Mouse (Mus musculus): Measurements from ENCODE around the gene Scaf8.
"Not testable (repeated sequence)": the region's sequence is repeated elsewhere in the genome, so short reads cannot be mapped to it uniquely, and the experiment has no call there.

Scaf8 gene

GRCm38 (mm10) chr17:3115380-3115974 lies 705 bp downstream of the Scaf8 start:
- peak; percentile 83 for DNase-seq (ENCODE audit: low read depth)

GRCm38 (mm10) chr17:3120949-3121348 lies 6.2 kb downstream of the Scaf8 start:
- DNase-seq (ENCODE audit: low read depth), result not testable (repeated sequence)

GRCm38 (mm10) chr17:3123581-3123980 lies 8.8 kb downstream of the Scaf8 start:
- not testable (repeated sequence) for DNase-seq (ENCODE audit: low read depth)

GRCm38 (mm10) chr17:3128716-3129115 lies 13.9 kb downstream of the Scaf8 start:
- DNase-seq (ENCODE audit: low read depth), result no peak

GRCm38 (mm10) chr17:3129791-3130190 lies 15.0 kb downstream of the Scaf8 start:
- peak; percentile 45 for DNase-seq (ENCODE audit: low read depth)

GRCm38 (mm10) chr17:3135346-3135745 lies 20.6 kb downstream of the Scaf8 start:
- DNase-seq (ENCODE audit: low read depth), result no peak

GRCm38 (mm10) chr17:3136127-3136526 lies 21.4 kb downstream of the Scaf8 start:
- peak; percentile 50 for DNase-seq (ENCODE audit: low read depth)

GRCm38 (mm10) chr17:3138387-3138786 lies 23.6 kb downstream of the Scaf8 start:
- peak; percentile 40 for DNase-seq (ENCODE audit: low read depth)

- DNase-seq (ENCODE audit: low read depth), result no peak
These were observed 25.3 kb downstream of the Scaf8 start for GRCm38 (mm10) chr17:3140100-3140499.

- DNase-seq (ENCODE audit: low read depth), result no peak
These were observed 34.1 kb downstream of the Scaf8 start for GRCm38 (mm10) chr17:3148853-3149252.

- DNase-seq (ENCODE audit: low read depth), result no peak
These were observed 34.8 kb downstream of the Scaf8 start for GRCm38 (mm10) chr17:3149541-3149940.

- not testable (repeated sequence) for DNase-seq (ENCODE audit: low read depth)
These were observed 35.9 kb downstream of the Scaf8 start for GRCm38 (mm10) chr17:3150701-3151100.

GRCm38 (mm10) chr17:3151181-3151580 lies 36.4 kb downstream of the Scaf8 start:
- DNase-seq (ENCODE audit: low read depth), result no peak

GRCm38 (mm10) chr17:3156176-3156575 lies 41.4 kb downstream of the Scaf8 start:
- peak; percentile 75 for DNase-seq (ENCODE audit: low read depth)

- DNase-seq (ENCODE audit: low read depth), result no peak
These were observed 42.2 kb downstream of the Scaf8 start for GRCm38 (mm10) chr17:3157016-3157415.

GRCm38 (mm10) chr17:3162905-3163304 lies 48.1 kb downstream of the Scaf8 start:
- DNase-seq (ENCODE audit: low read depth), result no peak

- not testable (repeated sequence) for DNase-seq (ENCODE audit: low read depth)
These were observed 65.7 kb downstream of the Scaf8 start for GRCm38 (mm10) chr17:3180425-3180945.

GRCm38 (mm10) chr17:3195483-3195882 lies 80.7 kb downstream of the Scaf8 start:
- not testable (repeated sequence) for DNase-seq (ENCODE audit: low read depth)

GRCm38 (mm10) chr17:3200328-3200727 lies 85.6 kb downstream of the Scaf8 start:
- no peak for DNase-seq (ENCODE audit: low read depth)

- no peak for DNase-seq (ENCODE audit: low read depth)
These were observed 89.1 kb downstream of the Scaf8 start for GRCm38 (mm10) chr17:3203916-3204315.

- DNase-seq (ENCODE audit: low read depth), result no peak
These were observed 90.1 kb downstream of the Scaf8 start for GRCm38 (mm10) chr17:3204826-3205405.

GRCm38 (mm10) chr17:3206527-3207398 lies 92.0 kb downstream of the Scaf8 start:
- DNase-seq (ENCODE audit: low read depth), result no peak

Data from induced T-regulatory cell, adult 2 months (primary cell).